Mouse (Mus musculus): ENCODE measurements around the gene Unc5b.
"Not testable (repeated sequence)": the region's sequence is repeated elsewhere in the genome, so short reads cannot be mapped to it uniquely, and the experiment has no call there.

The Unc5b gene

DNA sequence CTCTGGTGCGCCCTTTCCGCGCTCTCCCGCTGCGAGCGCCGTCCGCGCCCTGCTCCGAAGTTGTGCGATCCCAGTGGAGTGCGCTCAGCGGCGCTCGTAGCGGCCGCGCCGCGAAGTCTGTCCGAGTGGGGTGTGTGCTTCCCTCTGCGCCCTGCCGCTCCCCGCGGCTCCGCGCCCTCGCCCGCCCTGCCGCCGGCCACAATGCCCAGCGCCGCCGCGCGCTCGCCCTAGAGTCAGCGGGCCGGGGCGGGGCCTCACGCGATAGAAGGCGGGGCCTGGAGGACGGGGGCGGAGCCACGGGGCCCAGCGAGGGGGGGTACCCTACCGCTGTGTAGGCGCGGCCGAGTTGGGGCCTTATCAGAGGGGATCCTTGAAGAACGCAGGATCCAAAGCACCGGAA is at the start of gene Unc5b:
Gene Unc5b, minus strand, starts transcription at position 203 of the 400 bp plus-strand sequence.
- no peak for DNase-seq (ENCODE audit: low read depth)

GRCm38 (mm10) chr10:60879817-60880216 is 48.4 kb upstream of the Unc5b start:
- DNase-seq (ENCODE audit: low read depth): no peak

DNA sequence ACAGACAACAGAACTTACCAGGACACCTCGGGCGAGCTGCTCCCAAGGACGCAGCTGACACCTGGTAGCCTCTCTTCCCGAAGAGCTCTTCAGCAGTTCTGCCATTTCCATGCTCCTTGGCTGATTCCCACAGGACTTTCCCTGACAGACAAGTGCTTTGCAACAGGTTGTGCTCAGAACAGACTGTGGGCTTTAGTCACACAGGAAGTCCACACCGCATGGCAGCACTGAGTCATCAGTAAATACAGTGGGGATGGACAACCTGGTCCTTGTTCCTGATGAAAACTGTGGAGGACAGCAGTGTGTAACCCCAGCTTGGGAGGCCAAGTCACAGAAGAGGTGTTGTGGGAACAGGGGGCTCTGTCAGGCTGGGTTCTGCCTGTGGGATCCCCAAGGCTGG is 45.7 kb upstream of the Unc5b start:
- DNase-seq (ENCODE audit: low read depth): peak; percentile 11

DNA sequence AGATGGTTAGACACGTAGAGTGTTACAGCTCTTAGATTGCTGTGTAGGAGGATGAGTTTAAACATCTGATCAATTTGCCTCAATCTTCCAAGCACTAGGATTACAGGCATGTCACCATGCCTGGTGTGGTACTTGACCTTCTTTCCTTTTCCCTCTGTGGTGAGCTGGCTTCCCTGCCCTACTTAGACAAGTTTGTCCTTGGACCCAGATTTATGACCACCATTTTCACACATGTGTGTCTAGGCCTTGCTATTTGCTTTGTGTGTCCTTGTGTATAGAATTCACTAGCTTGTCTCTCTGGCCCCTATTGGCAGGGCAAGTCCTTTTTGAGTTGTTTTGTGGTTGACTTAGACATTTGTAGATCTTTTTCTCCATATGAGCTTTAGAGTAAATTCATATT is 43.6 kb upstream of the Unc5b start:
- DNase-seq (ENCODE audit: low read depth): no peak

DNA sequence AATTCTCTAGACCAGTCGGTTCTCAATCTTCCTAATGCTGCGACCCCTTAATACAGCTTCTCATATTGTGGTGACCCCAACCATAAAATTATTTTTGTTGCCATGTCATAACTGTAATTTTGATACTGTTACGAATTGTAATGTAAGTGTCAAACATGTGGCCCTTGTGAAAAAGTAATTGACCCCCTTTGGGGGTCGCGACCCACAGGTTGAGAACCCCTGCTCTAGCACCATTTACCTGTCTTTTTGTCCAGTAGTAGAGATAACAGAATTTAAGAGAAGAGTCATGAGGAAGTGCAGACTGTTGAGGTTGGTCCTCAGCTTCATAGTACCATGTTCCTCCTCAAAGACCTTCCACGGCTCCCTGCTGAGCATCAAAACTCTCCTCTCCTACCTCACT is 31.9 kb upstream of the Unc5b start:
- DNase-seq (ENCODE audit: low read depth): no peak

DNA sequence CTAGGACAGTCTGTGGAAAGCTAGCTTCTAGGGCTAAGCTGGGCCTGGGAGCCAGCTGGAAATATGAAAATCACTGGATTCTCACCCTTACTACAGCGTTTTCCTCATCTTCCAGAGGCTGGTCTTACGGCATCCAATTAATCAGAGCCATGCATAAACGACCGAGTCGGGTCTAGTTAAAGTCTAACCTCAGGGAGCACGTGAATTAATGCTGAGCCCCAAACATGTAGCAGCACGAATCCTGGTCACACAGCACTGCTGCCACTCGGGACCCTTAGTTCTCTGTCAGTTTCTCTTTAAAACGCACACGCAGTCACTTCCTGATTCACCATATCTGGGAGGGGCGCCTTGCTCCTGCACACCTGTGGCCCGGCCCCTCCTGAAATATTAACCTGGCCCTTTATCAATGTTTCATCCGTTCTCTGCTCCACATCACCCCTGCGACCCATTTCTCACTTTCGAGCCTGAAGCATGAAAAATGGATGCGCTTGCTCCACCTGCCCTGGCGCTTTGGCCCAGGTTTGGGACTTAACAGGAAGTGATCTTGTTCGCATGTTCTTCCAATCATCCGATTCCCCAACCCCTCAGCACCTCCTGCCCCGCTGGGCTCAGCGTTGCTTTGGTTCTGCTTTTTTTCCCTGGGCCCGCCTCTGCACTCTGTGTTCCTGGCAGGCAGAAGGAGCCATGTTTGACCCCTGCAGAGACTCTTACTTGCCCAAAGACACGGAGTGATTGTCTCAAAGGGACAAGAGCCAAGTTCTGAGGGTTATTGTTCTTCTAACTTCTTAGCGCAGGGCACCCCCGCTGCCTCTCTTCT is 31.3 kb upstream of the Unc5b start:
- no peak for DNase-seq (ENCODE audit: low read depth)

- not testable (repeated sequence) for DNase-seq (ENCODE audit: low read depth)
Observed at GRCm38 (mm10) chr10:60845271-60845670, 13.9 kb upstream of the Unc5b start.

DNA sequence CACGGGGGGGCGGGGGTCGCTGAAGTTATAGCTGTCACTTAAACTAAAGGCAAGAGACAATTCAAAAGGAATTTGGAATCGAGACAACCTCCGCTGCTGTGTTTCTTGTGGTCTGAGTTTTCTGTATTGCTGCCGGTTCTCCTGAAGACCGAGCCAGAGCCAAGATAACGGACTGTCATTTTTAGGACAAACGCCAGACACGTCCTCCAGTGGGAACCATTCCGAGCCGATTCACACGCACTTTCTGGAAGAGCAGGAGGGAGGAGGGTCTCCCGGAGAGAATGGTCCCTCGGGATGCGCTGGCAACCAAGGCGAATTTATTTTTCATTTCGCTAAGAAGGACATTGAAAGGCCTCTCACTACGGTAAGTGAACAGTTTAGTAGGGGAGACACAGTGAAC is 7.4 kb upstream of the Unc5b start:
- no peak for DNase-seq (ENCODE audit: low read depth)

- DNase-seq (ENCODE audit: low read depth): peak; percentile 52
Observed at GRCm38 (mm10) chr10:60834949-60835348, 3.6 kb upstream of the Unc5b start.

GRCm38 (mm10) chr10:60832664-60833173 is 1.3 kb upstream of the Unc5b start:
- DNase-seq (ENCODE audit: low read depth): no peak

DNA sequence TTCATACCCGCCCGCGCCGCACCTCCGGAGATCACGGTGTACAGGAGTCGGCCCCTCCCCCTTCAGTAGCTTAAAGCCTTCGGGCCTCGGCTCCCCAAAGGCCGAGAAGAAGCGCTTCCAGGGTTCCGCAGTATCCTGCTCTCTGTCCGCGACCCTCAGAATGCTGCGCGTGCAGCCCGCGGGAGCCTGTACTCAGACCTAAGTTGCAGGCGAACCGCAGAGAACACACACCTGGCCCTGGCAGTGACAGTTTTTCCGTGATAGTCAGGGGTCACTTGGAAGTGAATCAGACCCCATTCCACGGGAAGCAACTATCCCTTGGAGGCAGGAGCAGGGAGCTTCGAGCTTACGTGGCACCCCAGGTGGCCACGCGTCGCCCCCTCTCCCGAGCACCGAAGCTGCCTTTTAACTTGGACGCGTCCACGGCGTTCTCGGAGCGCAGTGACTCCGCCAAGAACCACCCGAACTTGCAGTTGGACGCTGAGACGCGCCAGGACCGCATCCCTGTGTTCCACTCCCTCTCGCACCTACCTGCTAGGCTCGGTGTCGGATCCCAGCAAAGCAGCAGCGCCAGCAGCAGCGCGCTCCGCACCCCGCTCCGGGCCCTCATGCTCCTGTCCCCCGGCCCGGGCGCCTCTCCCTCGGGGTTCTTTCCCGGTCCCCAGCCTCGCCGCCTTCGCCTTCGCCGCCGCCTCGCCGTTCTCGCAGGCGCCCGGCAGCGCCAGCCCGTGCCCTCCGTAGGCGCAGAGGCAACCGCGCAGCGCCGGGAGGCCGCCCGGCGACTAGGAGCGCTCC is 628 bp downstream of the Unc5b start:
- no peak for DNase-seq (ENCODE audit: low read depth)

GRCm38 (mm10) chr10:60830000-60830399 is 1.4 kb downstream of the Unc5b start:
- no peak for DNase-seq (ENCODE audit: low read depth)

- no peak for DNase-seq (ENCODE audit: low read depth)
Observed at GRCm38 (mm10) chr10:60829071-60829470, 2.3 kb downstream of the Unc5b start.

DNA sequence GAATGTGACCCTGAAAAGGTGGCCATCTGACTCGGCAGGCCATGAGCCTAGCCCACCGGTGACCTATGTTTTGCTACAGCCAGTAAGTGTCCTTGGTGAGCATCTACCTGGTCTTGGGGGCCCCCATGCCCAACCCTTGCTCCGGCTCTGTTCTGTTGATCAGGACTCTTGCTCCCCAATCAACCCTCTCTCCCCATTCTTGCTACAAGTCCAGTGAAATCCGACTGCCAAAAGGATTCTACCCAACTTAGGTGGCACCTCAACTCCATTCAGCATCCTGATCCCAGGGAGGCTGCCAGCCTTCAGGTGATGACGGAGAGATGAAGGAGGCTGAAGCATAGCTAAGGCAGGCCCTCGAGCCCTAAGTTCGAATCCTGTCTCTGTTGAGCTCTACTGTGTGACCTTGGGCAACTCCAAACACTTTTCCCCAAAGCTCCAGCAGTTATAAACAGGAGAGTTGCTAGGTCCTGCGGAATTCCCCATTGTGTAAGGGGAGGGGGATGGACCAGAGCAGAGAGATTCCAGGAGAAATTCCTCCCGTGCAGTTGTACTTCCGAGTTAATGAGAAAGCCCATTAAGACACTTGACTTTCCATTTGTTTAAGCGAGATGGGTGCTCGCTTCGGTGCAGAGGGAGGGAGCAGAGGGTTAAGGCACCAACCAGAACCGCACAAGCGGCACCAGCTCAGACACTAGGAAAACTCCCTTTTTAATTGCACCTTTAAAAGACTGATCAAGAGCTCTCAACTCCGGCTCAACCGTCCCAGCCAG is 3.3 kb downstream of the Unc5b start:
- DNase-seq (ENCODE audit: low read depth): no peak

GRCm38 (mm10) chr10:60827266-60827665 is 4.1 kb downstream of the Unc5b start:
- no peak for DNase-seq (ENCODE audit: low read depth)

DNA sequence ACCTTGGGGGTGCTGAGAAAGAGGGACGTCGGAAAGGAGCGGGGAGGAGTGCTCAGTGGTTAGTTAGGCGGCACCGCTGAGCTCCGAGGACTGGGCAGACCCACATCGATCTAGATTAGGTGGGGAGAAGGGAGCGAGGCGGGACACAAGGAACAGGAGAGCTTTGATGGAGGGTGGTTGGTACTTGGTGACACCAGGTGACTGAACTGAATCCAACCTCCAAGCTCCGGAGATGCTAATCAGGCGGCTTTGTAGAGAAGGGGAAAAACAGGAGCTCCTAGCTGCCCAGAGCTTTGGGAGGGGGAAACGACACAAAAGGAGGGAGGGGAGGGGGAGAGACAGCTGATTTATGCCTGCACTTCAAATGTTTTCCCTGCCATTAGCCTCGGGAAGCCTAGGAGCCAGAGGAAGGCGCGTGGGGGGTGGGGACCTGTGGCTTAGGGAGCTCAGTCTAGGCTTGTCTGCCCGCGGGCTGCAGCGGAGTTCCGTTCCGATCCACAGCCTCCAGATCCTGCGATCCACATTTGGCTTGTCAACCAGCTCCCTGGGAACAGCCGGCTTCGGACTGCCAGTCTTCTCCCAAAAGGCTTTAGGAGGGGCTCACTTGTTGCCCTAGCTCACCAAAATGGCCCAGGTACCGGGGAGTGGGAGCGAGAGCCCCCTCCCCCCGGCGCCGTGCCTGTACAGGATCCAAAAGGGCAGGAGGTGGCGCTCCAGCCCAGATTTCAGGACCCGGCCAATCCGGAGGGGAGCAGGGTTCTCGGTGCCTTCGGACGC is 4.7 kb downstream of the Unc5b start:
- DNase-seq (ENCODE audit: low read depth): no peak

GRCm38 (mm10) chr10:60825955-60826354 is 5.4 kb downstream of the Unc5b start:
- no peak for DNase-seq (ENCODE audit: low read depth)

GRCm38 (mm10) chr10:60823744-60824143 is 7.6 kb downstream of the Unc5b start:
- no peak for DNase-seq (ENCODE audit: low read depth)

GRCm38 (mm10) chr10:60822641-60823425 is 8.5 kb downstream of the Unc5b start:
- no peak for DNase-seq (ENCODE audit: low read depth)

GRCm38 (mm10) chr10:60821736-60822358 is 9.5 kb downstream of the Unc5b start:
- DNase-seq (ENCODE audit: low read depth): no peak
